Mouse (Mus musculus): Measurements from ENCODE around the gene Tnnc2.

DNA sequence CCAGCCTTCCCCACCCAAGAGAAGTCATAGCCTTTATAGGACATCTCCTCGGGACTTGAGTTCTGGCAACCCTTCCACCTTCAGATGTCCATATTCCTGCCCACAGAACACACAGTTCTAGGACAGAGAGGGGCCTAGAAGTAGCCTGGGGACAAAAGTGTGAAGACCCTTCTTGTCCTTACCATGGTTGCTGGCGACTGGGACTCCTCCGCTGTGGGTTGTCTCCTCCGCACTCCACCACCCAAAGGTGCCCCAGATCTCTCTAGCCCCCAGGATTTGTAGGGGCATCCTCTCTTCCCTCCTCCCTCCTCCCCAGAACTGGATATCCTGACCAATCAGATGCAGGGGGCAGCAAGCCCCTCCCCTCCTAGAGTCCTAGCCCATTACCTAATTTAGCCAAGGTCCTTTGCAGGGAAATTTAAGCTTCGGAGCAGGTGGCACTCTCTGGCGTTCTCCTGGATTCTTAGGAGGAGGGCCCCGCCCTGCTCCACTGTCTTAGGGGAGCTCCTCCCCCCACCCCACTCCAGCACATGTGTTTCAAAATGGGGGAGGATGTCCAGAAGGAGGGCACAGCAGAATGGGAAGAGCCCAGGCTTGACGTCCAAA, at the start of gene Tnnc2:
- no peak for TF ChIP-seq CTCF (IDR thresholded peaks at IDR 0.05; ENCODE audit: control insufficient read depth, insufficient read depth, low read length)
- no peak for TF ChIP-seq POLR2A (IDR thresholded peaks at IDR 0.05; ENCODE audit: borderline replicate concordance, control insufficient read depth, low read depth, low read length)
